Mouse (Mus musculus) liver, adult 2 months (tissue): ENCODE data around the gene Sgsm1.

ENCODE experiments used
- CTCF ChIP-seq: fragments of 200-500 bp; IDR thresholded peaks from 2 replicates; pipeline ENCODE4 v1.5.1; 2011; ENCODE audit warnings: low read depth, low read length, control low read depth
- POLR2A ChIP-seq: fragments of 200-500 bp; IDR thresholded peaks from 2 replicates; pipeline ENCODE4 v1.6.1; 2011; ENCODE audit warnings: low read length, control low read depth; ENCODE audit not compliant: insufficient read depth; ENCODE audit errors: extremely low read depth

DNA sequence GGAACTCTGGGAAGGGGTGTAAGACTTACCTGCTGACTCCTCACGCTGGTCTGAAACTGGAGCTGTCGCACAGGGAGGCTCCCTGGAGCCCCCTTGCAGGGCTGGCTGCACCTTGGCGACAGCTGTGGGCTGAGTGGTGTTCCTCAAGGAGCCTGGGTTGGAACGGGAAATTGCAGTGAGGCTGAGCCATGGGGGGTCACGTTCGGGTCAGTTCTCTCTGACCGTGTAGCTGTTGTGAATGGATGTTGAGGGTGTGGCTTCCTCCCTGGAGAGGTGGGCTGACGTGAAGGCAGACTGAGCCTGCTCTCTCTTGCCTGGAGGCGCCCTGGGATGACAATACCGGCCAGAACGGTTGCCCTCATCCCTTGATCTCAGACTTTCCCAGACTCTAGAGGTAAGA, 48.2 kb upstream of the Sgsm1 start:
- TF ChIP-seq CTCF (no peak), POLR2A (no peak)
